Mouse (Mus musculus) lung, embryonic 14.5 days (tissue): ENCODE data around the gene Pigq. TPM values are rescaled to one million over a fixed set of nuclear protein-coding genes. Genes with fewer than 3 reads are reported as not detected.

Experiments used
- ATAC-seq: fragments of 200-750 bp; cut with Nextera tagmentation; 2 replicates; pipeline ENCODE4 v1.8.0; 2017; ENCODE audit warnings: mild to moderate bottlenecking, moderate TSS enrichment, moderate library complexity; ENCODE audit not compliant: insufficient read depth
- DNase-seq: peaks from one replicate; pipeline ENCODE4 v3.0.0-alpha.2; 2015
- H3K27ac ChIP-seq: fragments of 300-500 bp; sonication (generic); 2 replicates; pipeline ENCODE4 v1.5.1; 2014; ENCODE audit warnings: low read depth, mild to moderate bottlenecking, moderate library complexity
- H3K27me3 ChIP-seq: fragments of 300-500 bp; sonication (generic); 2 replicates; pipeline ENCODE4 v1.6.1; 2014; ENCODE audit warnings: low read length, control low read depth; ENCODE audit not compliant: insufficient read depth
- H3K36me3 ChIP-seq: fragments of 300-500 bp; sonication (generic); 2 replicates; pipeline ENCODE4 v1.6.1; 2014; ENCODE audit warnings: control low read depth; ENCODE audit not compliant: insufficient read depth
- H3K4me1 ChIP-seq: fragments of 300-500 bp; sonication (generic); 2 replicates; pipeline ENCODE4 v1.6.1; 2014; ENCODE audit warnings: antibody characterized with exemption, control low read depth; ENCODE audit not compliant: insufficient read depth
- H3K4me2 ChIP-seq: fragments of 300-500 bp; sonication (generic); 2 replicates; pipeline ENCODE4 v1.6.1; 2014; ENCODE audit warnings: mild to moderate bottlenecking
- H3K4me3 ChIP-seq: fragments of 300-500 bp; sonication (generic); 2 replicates; pipeline ENCODE4 v1.5.1; 2014; ENCODE audit warnings: low read depth, low read length
- H3K9ac ChIP-seq: fragments of 300-500 bp; sonication (generic); 2 replicates; pipeline ENCODE4 v1.6.1; 2014
- H3K9me3 ChIP-seq: fragments of 300-500 bp; sonication (generic); 2 replicates; pipeline ENCODE4 v1.6.1; 2016; ENCODE audit warnings: low read depth, low read length, control low read depth
- CTCF ChIP-seq: IDR thresholded peaks from 2 replicates; pipeline ENCODE4 v1.5.1; 2016; ENCODE audit warnings: antibody characterized with exemption, low read depth
- WGBS: fragments of 180-500 bp; shearing (Covaris S2); extraction: QIAGEN DNeasy Blood & Tissue Kit; methylation state at CpG from one replicate; pipeline ENCODE4 v1.1.7; 2014; 5-methylcytosine and 5-hydroxymethylcytosine counted together
- polyA plus RNA-seq: library from polyadenylated mRNA; unstranded; fragments of >200 nt; fragmentation: Nextera tagmentation; extraction: Ambion mirVana; gene quantifications from 2 replicates; pipeline ENCODE4 v1.2.1, GENCODE M21; 2014

Gene Pigq
- polyA plus RNA-seq, 1 experiment from 2014 or later, result 69.0 TPM

GRCm38 (mm10) chr17:25877741-25878610, 66.8 kb downstream of the Pigq start:
- Histone ChIP-seq H3K36me3 (peaks cover 42% of the 10 kb centered on the region), H3K4me3 (no peak overlapping the region), H3K27me3 (no peaks in the 10 kb centered on the region), H3K4me2 (no peak overlapping the region), H3K4me1 (peaks cover 12% of the 10 kb centered on the region; the same call in 1 of the 2 replicates), H3K27ac (no peak overlapping the region), H3K9me3 (no peaks in the 10 kb centered on the region), H3K9ac (no peak overlapping the region)
- DNase-seq (no peak), ATAC-seq (no peak)
- TF ChIP-seq CTCF, result no peak
- 89% methylated on average over 32 of the region's 32 CpGs for WGBS

DNA sequence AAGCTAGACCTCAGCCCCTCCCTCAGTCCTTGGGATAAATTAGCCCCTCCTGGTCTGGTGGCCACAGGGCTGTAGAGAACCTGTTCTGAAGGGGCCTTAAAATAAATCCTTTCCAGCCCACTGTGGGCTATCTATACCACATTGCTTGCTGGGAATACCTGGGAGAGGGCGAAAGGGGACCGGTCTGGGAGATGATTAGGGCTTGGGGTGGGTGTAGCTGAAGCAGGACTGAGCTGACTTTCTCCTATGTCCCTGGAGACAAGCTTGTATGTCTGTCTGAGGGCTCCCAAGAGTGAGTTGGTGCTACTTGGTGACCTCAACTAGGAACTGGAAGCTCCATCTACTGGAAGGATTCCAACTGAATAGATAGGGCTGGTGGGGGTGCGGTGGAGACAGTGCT, 67.7 kb downstream of the Pigq start:
- Histone ChIP-seq H3K36me3 (peaks cover 33% of the 10 kb centered on the region), H3K4me1 (peaks cover 12% of the 10 kb centered on the region; the same call in 1 of the 2 replicates), H3K27me3 (no peaks in the 10 kb centered on the region), H3K27ac (no peak overlapping the region), H3K4me2 (peak overlapping the region; percentile 18; the same call in 1 of the 2 replicates), H3K9me3 (no peaks in the 10 kb centered on the region), H3K9ac (no peak overlapping the region), H3K4me3 (no peak overlapping the region)
- no peak for DNase-seq
- 80% methylated on average over 3 of the region's 3 CpGs for WGBS
- TF ChIP-seq CTCF, result no peak
- ATAC-seq, result no peak

Other genes with a start within 250 kb of the Pigq start
- gene Gng13, start 227.8 kb downstream of the Pigq start, polyA plus RNA-seq, result 1.3 and 1.4 TPM in 2 replicates
- gene Chtf18, start 217.5 kb downstream of the Pigq start, polyA plus RNA-seq, result 27.1 and 32.3 TPM in 2 replicates
- gene Rpusd1, start 217.3 kb downstream of the Pigq start, polyA plus RNA-seq, result 22.1 and 22.6 TPM in 2 replicates
- 0.24 and 0.31 TPM in 2 replicates for gene Mslnl, start 208.9 kb downstream of the Pigq start, polyA plus RNA-seq
- gene Msln, start 190.6 kb downstream of the Pigq start, polyA plus RNA-seq, result 1.8 and 4.6 TPM in 2 replicates
- gene Narfl, start 171.2 kb downstream of the Pigq start, polyA plus RNA-seq, result 24.3 and 25.6 TPM in 2 replicates
- 55.1 and 57.9 TPM in 2 replicates for gene Haghl, start 159.3 kb downstream of the Pigq start, polyA plus RNA-seq
- gene Ccdc78, start 158.4 kb downstream of the Pigq start, polyA plus RNA-seq, result 0.12 TPM in 1 of 2 replicates, not detected in the other
- 81.9 and 96.8 TPM in 2 replicates for gene Fam173a, start 152.0 kb downstream of the Pigq start, polyA plus RNA-seq
- not detected in 2 replicates for gene AC134908.4, start 149.3 kb downstream of the Pigq start, polyA plus RNA-seq
- 10.4 and 12.7 TPM in 2 replicates for gene Metrn, start 147.8 kb downstream of the Pigq start, polyA plus RNA-seq
- 0.97 and 1.3 TPM in 2 replicates for gene Fbxl16, start 135.9 kb downstream of the Pigq start, polyA plus RNA-seq
- gene Wdr24, start 121.3 kb downstream of the Pigq start, polyA plus RNA-seq, result 24.6 and 26.0 TPM in 2 replicates
- 39.5 and 40.6 TPM in 2 replicates for gene Jmjd8, start 116.1 kb downstream of the Pigq start, polyA plus RNA-seq
- gene Stub1, start 111.5 kb downstream of the Pigq start, polyA plus RNA-seq, result 335 and 367 TPM in 2 replicates
- 1.8 and 2.0 TPM in 2 replicates for gene Rhbdl1, start 107.6 kb downstream of the Pigq start, polyA plus RNA-seq
- gene Gm20683, start 103.2 kb downstream of the Pigq start, polyA plus RNA-seq, result 1.0 and 1.4 TPM in 2 replicates
- 10.8 and 11.0 TPM in 2 replicates for gene Rhot2, start 100.1 kb downstream of the Pigq start, polyA plus RNA-seq
- 29.9 and 34.1 TPM in 2 replicates for gene Wdr90, start 83.4 kb downstream of the Pigq start, polyA plus RNA-seq
- 17.7 and 17.9 TPM in 2 replicates for gene Mcrip2, start 76.2 kb downstream of the Pigq start, polyA plus RNA-seq
- gene Mettl26, start 69.9 kb downstream of the Pigq start, polyA plus RNA-seq, result 44.6 and 45.7 TPM in 2 replicates
- 0.57 and 0.87 TPM in 2 replicates for gene Wfikkn1, start 64.1 kb downstream of the Pigq start, polyA plus RNA-seq
- 15.3 and 15.4 TPM in 2 replicates for gene Rab40c, start 25.2 kb downstream of the Pigq start, polyA plus RNA-seq
- not detected in 2 replicates for gene Nhlrc4, start within 50 bp of the Pigq start, polyA plus RNA-seq
- 0.16 and 0.26 TPM in 2 replicates for gene A930017K11Rik, start 7.6 kb upstream of the Pigq start, polyA plus RNA-seq
- 26.7 and 30.5 TPM in 2 replicates for gene Capn15, start 40.9 kb upstream of the Pigq start, polyA plus RNA-seq
- gene Rab11fip3, start 124.6 kb upstream of the Pigq start, polyA plus RNA-seq, result 15.2 and 15.3 TPM in 2 replicates
- gene Decr2, start 145.4 kb upstream of the Pigq start, polyA plus RNA-seq, result 24.9 and 25.0 TPM in 2 replicates
- gene Nme4, start 150.7 kb upstream of the Pigq start, polyA plus RNA-seq, result 94.8 and 96.4 TPM in 2 replicates
- gene Tmem8, start 168.4 kb upstream of the Pigq start, polyA plus RNA-seq, result 1.3 and 1.7 TPM in 2 replicates
- gene Mrpl28, start 178.6 kb upstream of the Pigq start, polyA plus RNA-seq, result 210 and 217 TPM in 2 replicates
- 18.8 and 27.7 TPM in 2 replicates for gene Axin1, start 193.8 kb upstream of the Pigq start, polyA plus RNA-seq